Mouse (Mus musculus): Measurements from ENCODE around the gene Ssc4d. TPM values are rescaled to one million over a fixed set of nuclear protein-coding genes. Genes with fewer than 3 reads are reported as not detected.
A peak's percentile ranks its signal among the peaks of the same experiment; 100 is the strongest.

Ssc4d gene
- total and polyA plus RNA-seq, 2 experiments from 2014 or later, result 3.6 to 8.9 TPM

GRCm38 (mm10) chr5:135957207-135957974 lies 16.9 kb downstream of the Ssc4d start:
- H3K4me2 ChIP-seq (ENCODE audit: low read depth, low read length, poor library complexity, severe bottlenecking), result peak overlapping the region; percentile 49
- no peaks in the 10 kb centered on the region for H3K27me3 ChIP-seq (ENCODE audit: insufficient read depth, low read length)
- 6% methylated on average over 28 of the region's 28 CpGs for WGBS
- peak overlapping the region; percentile 69 for H3K27ac ChIP-seq (ENCODE audit: low read depth, low read length)
- peak overlapping the region; percentile 22 for H3K4me3 ChIP-seq (ENCODE audit: low read depth, low read length)
- H3K4me1 ChIP-seq (ENCODE audit: insufficient read depth, low read length), result peaks cover 2% of the 10 kb centered on the region; the same call in 1 of the 2 replicates
- ATAC-seq (ENCODE audit: low FRiP score), result peak; percentile 85
- peak; percentile 97 for DNase-seq (ENCODE audit: low spot score)
- no peak; the same call in 1 of the 2 replicates for TF ChIP-seq CTCF (IDR thresholded peaks at IDR 0.05)
- H3K9ac ChIP-seq (replicated peaks; ENCODE audit: low read length, poor library complexity, severe bottlenecking), result peak overlapping the region; percentile 42; the same call in 1 of the 2 replicates
- H3K9me3 ChIP-seq (ENCODE audit: low read length), result no peaks in the 10 kb centered on the region
- no peaks in the 10 kb centered on the region for H3K36me3 ChIP-seq (ENCODE audit: insufficient read depth, low read length)

- no peak for ATAC-seq (ENCODE audit: low FRiP score)
These were observed 17.8 kb downstream of the Ssc4d start for GRCm38 (mm10) chr5:135956300-135957206.

GRCm38 (mm10) chr5:135952830-135953229 lies 21.5 kb downstream of the Ssc4d start:
- no peaks in the 10 kb centered on the region for H3K36me3 ChIP-seq (ENCODE audit: insufficient read depth, low read length)
- WGBS, result 90% methylated on average over 2 of the region's 2 CpGs
- no peaks in the 10 kb centered on the region for H3K9me3 ChIP-seq (ENCODE audit: low read length)
- H3K4me2 ChIP-seq (ENCODE audit: low read depth, low read length, poor library complexity, severe bottlenecking), result no peak overlapping the region
- TF ChIP-seq CTCF (IDR thresholded peaks at IDR 0.05), result no peak
- H3K27ac ChIP-seq (ENCODE audit: low read depth, low read length), result no peak overlapping the region
- ATAC-seq (ENCODE audit: low FRiP score) (no peak), DNase-seq (ENCODE audit: low spot score) (no peak)
- peaks cover 2% of the 10 kb centered on the region; the same call in 1 of the 2 replicates for H3K4me1 ChIP-seq (ENCODE audit: insufficient read depth, low read length)
- H3K4me3 ChIP-seq (ENCODE audit: low read depth, low read length), result no peak overlapping the region
- no peaks in the 10 kb centered on the region for H3K27me3 ChIP-seq (ENCODE audit: insufficient read depth, low read length)
- no peak overlapping the region for H3K9ac ChIP-seq (replicated peaks; ENCODE audit: low read length, poor library complexity, severe bottlenecking)

More at GRCm38 (mm10) chr5:135956300-135957206, 17.8 kb downstream of the Ssc4d start:
- Histone ChIP-seq H3K4me3 (ENCODE audit: low read depth, low read length) (peak overlapping the region; percentile 22; the same call in 1 of the 2 replicates), H3K4me1 (ENCODE audit: insufficient read depth, low read length) (peaks cover 2% of the 10 kb centered on the region; the same call in 1 of the 2 replicates), H3K27me3 (ENCODE audit: insufficient read depth, low read length) (no peaks in the 10 kb centered on the region), H3K36me3 (ENCODE audit: insufficient read depth, low read length) (no peaks in the 10 kb centered on the region), H3K9me3 (ENCODE audit: low read length) (no peaks in the 10 kb centered on the region), H3K9ac (replicated peaks; ENCODE audit: low read length, poor library complexity, severe bottlenecking) (no peak overlapping the region; the same call in 1 of the 2 replicates), H3K27ac (ENCODE audit: low read depth, low read length) (peak overlapping the region; percentile 69), H3K4me2 (ENCODE audit: low read depth, low read length, poor library complexity, severe bottlenecking) (peak overlapping the region; percentile 49)
- DNase-seq (ENCODE audit: low spot score), result no peak
- no peak for TF ChIP-seq CTCF (IDR thresholded peaks at IDR 0.05)
- WGBS, result 76% methylated on average over 9 of the region's 9 CpGs

- 100% methylated on average over 2 of the region's 2 CpGs for WGBS
- Histone ChIP-seq H3K9ac (replicated peaks; ENCODE audit: low read length, poor library complexity, severe bottlenecking) (no peak overlapping the region), H3K4me2 (ENCODE audit: low read depth, low read length, poor library complexity, severe bottlenecking) (no peak overlapping the region), H3K4me1 (ENCODE audit: insufficient read depth, low read length) (peaks cover under 1% of the 10 kb centered on the region; the same call in 1 of the 2 replicates), H3K4me3 (ENCODE audit: low read depth, low read length) (no peak overlapping the region), H3K9me3 (ENCODE audit: low read length) (no peaks in the 10 kb centered on the region), H3K27me3 (ENCODE audit: insufficient read depth, low read length) (no peaks in the 10 kb centered on the region), H3K27ac (ENCODE audit: low read depth, low read length) (no peak overlapping the region), H3K36me3 (ENCODE audit: insufficient read depth, low read length) (no peaks in the 10 kb centered on the region)
- DNase-seq (ENCODE audit: low spot score), result no peak
- no peak for TF ChIP-seq CTCF (IDR thresholded peaks at IDR 0.05)
- no peak for ATAC-seq (ENCODE audit: low FRiP score)
These were observed 22.7 kb downstream of the Ssc4d start for GRCm38 (mm10) chr5:135951660-135952059.

GRCm38 (mm10) chr5:135950710-135951412 lies 23.5 kb downstream of the Ssc4d start:
- Histone ChIP-seq H3K4me2 (ENCODE audit: low read depth, low read length, poor library complexity, severe bottlenecking) (no peak overlapping the region), H3K27me3 (ENCODE audit: insufficient read depth, low read length) (no peaks in the 10 kb centered on the region), H3K9me3 (ENCODE audit: low read length) (no peaks in the 10 kb centered on the region), H3K4me1 (ENCODE audit: insufficient read depth, low read length) (no peaks in the 10 kb centered on the region), H3K4me3 (ENCODE audit: low read depth, low read length) (no peak overlapping the region), H3K27ac (ENCODE audit: low read depth, low read length) (no peak overlapping the region), H3K9ac (replicated peaks; ENCODE audit: low read length, poor library complexity, severe bottlenecking) (no peak overlapping the region), H3K36me3 (ENCODE audit: insufficient read depth, low read length) (no peaks in the 10 kb centered on the region)
- ATAC-seq (ENCODE audit: low FRiP score), result no peak
- 84% methylated on average over 11 of the region's 11 CpGs for WGBS
- DNase-seq (ENCODE audit: low spot score), result no peak
- no peak for TF ChIP-seq CTCF (IDR thresholded peaks at IDR 0.05)

Measured in midbrain, postnatal 0 days (tissue).